Mouse (Mus musculus) thymus, postnatal 4 days (tissue): ENCODE measurements at regions not wholly inside any gene's neighbourhood (a gene's known extent, or its start where the extent isn't known, plus 50 kb on each side); places are given as distances from the start of the nearest gene placed in this dataset.

ENCODE experiments used
- DNase-seq: peaks from one replicate; pipeline ENCODE4 v3.0.0; 2021

GRCm38 (mm10) chr4:149844971-149845370 lies 70.9 kb upstream of the Slc25a33 start:
- DNase-seq = no peak

DNA sequence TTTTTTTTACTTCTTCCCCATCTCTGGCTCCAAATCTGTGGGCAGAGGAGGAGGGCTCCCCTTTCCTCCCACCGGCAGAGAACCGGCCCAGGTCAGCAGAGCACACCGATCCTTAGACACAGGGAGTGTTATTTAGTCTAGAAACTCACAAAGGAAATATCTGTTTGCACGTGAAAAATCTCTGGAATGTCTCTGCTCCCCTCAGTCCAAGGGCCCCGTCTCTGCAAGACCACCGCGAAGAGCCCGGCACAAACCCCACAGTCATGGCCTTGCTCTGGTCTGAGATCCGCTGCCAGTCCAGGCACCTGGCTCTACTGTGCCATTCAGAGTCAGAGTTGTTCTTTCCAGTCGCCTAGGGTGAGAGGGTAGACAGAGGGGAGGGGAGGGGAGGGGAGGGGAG lies 69.7 kb upstream of the Slc25a33 start:
- no peak for DNase-seq

- no peak for DNase-seq
Observed at GRCm38 (mm10) chr4:149842906-149843305, 68.8 kb upstream of the Slc25a33 start.

- peak; percentile 85 for DNase-seq
Observed at GRCm38 (mm10) chr4:149841856-149842255, 67.8 kb upstream of the Slc25a33 start.

DNA sequence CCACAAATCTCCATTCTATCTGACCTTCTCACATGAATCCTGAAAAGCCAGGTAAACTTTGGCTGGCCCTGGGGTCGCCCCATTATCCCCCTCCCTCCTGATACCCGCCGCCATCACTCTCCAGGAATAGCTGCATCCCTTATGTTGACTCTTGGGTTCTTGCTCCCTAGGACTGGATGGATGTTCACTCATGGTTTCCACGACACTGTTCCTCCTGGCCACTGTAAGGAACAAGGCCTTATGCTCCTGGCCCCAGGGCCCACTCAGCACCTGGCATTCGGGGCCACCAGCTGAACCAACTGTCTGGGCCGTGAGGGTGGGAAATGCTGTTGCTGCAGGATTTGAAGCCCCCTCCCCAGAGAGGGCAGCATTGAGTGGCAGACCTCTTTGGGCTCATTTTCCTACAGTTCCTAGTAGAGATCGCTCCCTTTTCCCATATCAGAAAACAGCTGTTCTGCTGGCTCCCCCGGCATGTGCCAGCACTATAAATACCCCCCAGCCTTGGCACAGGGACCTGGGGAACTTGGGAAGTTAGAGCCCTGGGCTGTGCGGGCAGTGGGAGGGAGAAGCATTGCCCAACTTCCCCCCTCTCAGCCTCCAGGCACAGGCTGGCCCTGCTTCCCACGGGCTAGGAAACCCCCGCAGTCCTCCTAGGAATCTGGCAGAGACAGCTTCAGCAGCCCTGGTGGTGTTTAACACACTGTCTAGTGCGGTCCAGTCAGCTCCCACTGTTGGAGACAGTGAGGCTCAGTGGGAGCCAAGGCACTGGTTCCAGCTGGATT lies 66.6 kb upstream of the Slc25a33 start:
- DNase-seq = no peak

GRCm38 (mm10) chr4:149838682-149839081 lies 64.6 kb upstream of the Slc25a33 start:
- DNase-seq = peak; percentile 74

- no peak for DNase-seq
Observed at GRCm38 (mm10) chr4:149834646-149835156, 60.6 kb upstream of the Slc25a33 start.

DNA sequence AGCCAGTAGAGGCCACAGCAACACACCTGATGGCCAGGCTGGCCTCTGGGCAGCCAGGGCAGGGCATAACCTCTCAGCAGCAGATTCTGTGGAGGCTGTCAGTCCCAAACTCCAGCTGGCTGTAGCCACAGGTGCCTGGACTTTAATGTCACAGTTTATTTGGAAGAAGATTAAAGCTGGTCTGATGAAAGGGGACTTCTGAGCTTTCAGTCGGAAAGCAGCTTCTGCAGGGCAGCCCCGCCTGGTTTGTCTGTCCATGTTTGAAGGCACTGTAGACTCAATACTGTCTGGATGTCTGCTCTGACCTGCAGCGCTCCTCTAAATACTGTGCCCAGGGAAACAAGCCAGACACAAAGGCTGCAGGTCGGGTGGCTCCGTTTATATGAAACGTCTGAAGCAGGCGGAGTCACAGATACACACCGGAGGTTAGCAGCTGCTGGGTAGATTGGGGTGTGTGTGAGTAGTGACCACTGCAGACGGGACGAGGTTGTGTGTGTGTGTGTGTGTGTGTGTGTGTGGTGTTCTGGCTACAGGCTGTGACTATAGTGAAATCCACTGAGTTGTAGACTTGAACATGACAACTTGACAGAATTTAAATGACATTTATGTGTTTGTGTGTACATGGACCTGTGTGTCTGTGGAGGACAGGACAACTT lies 58.5 kb upstream of the Slc25a33 start:
- no peak for DNase-seq

DNA sequence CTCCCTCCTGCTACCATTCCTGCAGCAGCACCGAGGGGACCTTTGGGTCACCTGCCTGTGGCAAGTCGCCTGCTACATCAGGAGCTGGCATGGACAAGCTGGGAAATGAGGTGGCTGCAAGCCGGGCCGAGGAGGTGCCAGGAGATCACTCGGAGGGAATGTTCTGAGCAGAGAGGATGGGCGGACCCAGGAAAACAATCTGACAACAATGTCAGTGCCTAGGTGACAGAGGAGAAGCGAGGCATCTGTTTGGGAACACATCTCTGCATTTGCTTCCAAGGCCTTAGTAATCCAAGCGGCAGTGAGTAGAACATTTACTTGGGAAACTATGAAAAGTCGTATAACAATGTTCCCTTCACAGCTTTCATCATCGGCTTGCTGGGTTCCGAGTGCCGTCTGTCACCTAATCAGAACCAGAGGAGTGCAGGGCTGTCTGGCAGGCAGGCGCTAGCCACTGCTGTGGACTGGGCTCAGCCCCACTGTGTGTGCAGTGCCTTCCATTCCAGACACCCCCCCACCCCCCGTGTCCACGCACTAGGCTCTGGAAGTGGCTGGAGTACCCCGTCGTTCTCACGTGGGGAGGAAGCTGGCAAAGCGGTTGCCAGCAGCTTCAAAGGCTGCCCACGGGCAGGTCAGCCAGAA lies 56.6 kb upstream of the Slc25a33 start:
- DNase-seq = no peak

DNA sequence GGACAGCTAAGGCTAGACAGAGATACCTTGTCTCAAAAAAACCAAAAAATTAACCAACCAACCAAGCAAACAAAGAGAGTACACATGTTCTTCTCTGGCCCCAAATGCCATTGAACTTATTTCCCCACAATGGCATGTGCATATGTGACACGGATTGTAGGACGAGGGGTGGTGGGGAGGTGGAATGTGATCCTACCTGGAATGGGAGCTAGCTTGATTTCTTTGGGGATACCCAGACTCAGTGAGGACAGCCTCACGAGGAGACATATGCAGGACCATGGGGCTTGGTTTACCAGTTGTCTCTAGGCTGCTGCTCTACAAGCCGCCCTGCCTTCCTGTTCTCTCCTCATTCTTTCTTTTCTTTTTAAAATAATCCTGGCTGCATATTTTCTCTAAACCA lies 55.9 kb upstream of the Slc25a33 start:
- no peak for DNase-seq

DNA sequence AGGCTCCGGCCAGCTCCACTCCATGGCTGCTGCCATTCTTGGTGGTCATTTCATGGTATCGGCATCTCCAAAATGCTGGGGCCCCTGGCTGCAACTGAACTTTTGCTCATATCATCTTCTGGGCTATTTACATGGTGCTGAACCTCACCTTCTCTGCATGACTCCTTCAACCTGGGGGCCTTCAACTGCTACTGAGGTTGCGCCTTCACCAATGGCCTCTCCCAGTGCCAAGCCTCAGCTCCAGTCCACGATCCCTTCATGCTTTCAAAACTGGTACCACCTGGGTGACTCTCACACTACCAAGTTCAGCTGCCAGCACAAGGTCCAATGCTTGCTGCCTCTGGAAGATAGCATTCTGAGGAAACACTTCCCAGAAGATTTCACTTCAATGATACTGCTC lies 53.7 kb upstream of the Slc25a33 start:
- no peak for DNase-seq
